Mouse (Mus musculus): ENCODE data around the gene Zzz3. TPM values are rescaled to one million over a fixed set of nuclear protein-coding genes. Genes with fewer than 3 reads are reported as not detected.
"Not testable (repeated sequence)": the region's sequence is repeated elsewhere in the genome, so short reads cannot be mapped to it uniquely, and the experiment has no call there.

The Zzz3 gene
- polyA plus RNA-seq, 1 experiment = not detected

DNA sequence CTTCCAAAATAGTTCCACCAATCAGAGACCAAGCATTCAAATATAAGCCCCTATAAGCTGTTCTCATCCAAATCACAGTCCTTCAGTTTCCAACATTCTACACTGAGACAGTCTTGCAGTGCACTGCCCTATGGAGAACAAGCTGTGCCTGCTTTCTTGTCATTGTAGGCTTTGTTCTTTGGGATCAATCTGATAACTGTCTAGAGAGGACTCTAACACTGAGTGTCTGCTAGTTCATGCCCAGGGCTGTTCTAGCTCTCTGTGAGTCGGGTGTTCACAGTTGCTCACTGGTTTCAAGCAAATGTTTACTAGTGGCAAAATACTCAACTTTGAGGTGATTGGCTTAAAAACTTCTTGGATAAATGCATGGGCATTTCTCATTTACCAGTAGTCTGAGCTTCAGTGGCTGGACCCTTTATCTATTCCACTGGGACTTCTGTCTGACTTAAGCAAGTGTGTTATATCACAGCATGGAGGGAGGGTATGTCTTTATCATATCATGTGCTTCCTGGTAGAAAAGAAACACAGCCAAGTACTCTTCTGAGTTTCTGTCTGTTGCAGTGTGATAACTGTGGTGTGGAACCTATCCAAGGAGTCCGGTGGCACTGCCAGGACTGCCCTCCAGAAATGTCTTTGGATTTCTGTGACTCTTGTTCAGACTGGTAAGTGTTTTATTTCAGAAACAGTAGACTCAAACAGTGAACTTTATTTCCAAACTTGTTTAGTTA is 62.2 kb downstream of the Zzz3 start:
- peaks cover 3% of the 10 kb centered on the region for H3K4me1 ChIP-seq (ENCODE audit: control insufficient read depth, insufficient read depth, low read length)
- no peak overlapping the region for H3K27ac ChIP-seq (ENCODE audit: insufficient read depth, low read depth, low read length)
- WGBS = 72% methylated on average over 2 of the region's 2 CpGs
- no peak overlapping the region for H3K4me3 ChIP-seq (ENCODE audit: insufficient read depth, low read depth, low read length)
- TF ChIP-seq CTCF (IDR thresholded peaks at IDR 0.05; ENCODE audit: insufficient read depth, low read depth, low read length) = no peak

- not testable (repeated sequence) for H3K4me3 ChIP-seq (ENCODE audit: insufficient read depth, low read depth, low read length); H3K27ac ChIP-seq (ENCODE audit: insufficient read depth, low read depth, low read length)
- 96% methylated on average over 4 of the region's 4 CpGs for WGBS
Measured at GRCm38 (mm10) chr3:152458875-152459274, 63.6 kb downstream of the Zzz3 start.

GRCm38 (mm10) chr3:152460802-152461201 is 65.5 kb downstream of the Zzz3 start:
- Histone ChIP-seq H3K4me3 (ENCODE audit: insufficient read depth, low read depth, low read length) (no peak overlapping the region), H3K4me1 (ENCODE audit: control insufficient read depth, insufficient read depth, low read length) (peaks cover 9% of the 10 kb centered on the region), H3K27ac (ENCODE audit: insufficient read depth, low read depth, low read length) (no peak overlapping the region)
- 73% methylated on average over 4 of the region's 4 CpGs for WGBS
- TF ChIP-seq CTCF (IDR thresholded peaks at IDR 0.05; ENCODE audit: insufficient read depth, low read depth, low read length) (no peak), POLR2A (IDR thresholded peaks at IDR 0.05; ENCODE audit: insufficient read depth, low read depth, low read length) (no peak)

More at GRCm38 (mm10) chr3:152458875-152459274, 63.6 kb downstream of the Zzz3 start:
- H3K4me1 ChIP-seq (ENCODE audit: control insufficient read depth, insufficient read depth, low read length) = not testable (repeated sequence)

- Histone ChIP-seq H3K4me3 (ENCODE audit: insufficient read depth, low read depth, low read length) (no peak overlapping the region), H3K4me1 (ENCODE audit: control insufficient read depth, insufficient read depth, low read length) (peaks cover 9% of the 10 kb centered on the region), H3K27ac (ENCODE audit: insufficient read depth, low read depth, low read length) (no peak overlapping the region)
- WGBS = 60% methylated on average over 10 of the region's 10 CpGs
- TF ChIP-seq POLR2A (IDR thresholded peaks at IDR 0.05; ENCODE audit: insufficient read depth, low read depth, low read length) = no peak
- TF ChIP-seq CTCF (IDR thresholded peaks at IDR 0.05; ENCODE audit: insufficient read depth, low read depth, low read length) = no peak
Measured at GRCm38 (mm10) chr3:152462038-152462547, 66.8 kb downstream of the Zzz3 start.

DNA sequence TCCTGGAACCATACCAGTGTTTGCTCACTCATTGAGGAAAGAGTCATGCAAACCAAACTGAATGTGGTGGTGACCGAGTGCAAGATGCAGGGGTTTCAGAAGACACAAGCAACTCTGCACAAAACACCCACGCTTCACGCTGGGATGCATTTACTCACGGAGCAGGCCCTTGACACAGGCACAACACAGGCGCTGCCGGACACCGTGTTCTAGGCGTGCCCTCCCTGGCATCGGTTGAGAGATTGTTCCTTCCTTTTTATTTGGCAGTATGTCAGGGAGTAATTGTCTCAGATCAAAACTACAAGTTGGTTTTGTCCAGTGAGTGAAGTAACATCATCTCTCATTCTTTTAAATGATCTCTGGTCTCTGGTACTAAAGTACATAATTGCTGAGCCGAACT is 67.6 kb downstream of the Zzz3 start:
- TF ChIP-seq POLR2A (IDR thresholded peaks at IDR 0.05; ENCODE audit: insufficient read depth, low read depth, low read length) (no peak), CTCF (IDR thresholded peaks at IDR 0.05; ENCODE audit: insufficient read depth, low read depth, low read length) (no peak)
- H3K27ac ChIP-seq (ENCODE audit: insufficient read depth, low read depth, low read length) = no peak overlapping the region

GRCm38 (mm10) chr3:152464462-152464861 is 69.2 kb downstream of the Zzz3 start:
- no peak overlapping the region for H3K27ac ChIP-seq (ENCODE audit: insufficient read depth, low read depth, low read length)
- H3K4me1 ChIP-seq (ENCODE audit: control insufficient read depth, insufficient read depth, low read length) = peaks cover 9% of the 10 kb centered on the region
- H3K4me3 ChIP-seq (ENCODE audit: insufficient read depth, low read depth, low read length) = no peak overlapping the region
- TF ChIP-seq CTCF (IDR thresholded peaks at IDR 0.05; ENCODE audit: insufficient read depth, low read depth, low read length) = no peak
- TF ChIP-seq POLR2A (IDR thresholded peaks at IDR 0.05; ENCODE audit: insufficient read depth, low read depth, low read length) = no peak
- 98% methylated on average over 3 of the region's 3 CpGs for WGBS

More for the DNA sequence above, 67.6 kb downstream of the Zzz3 start:
- H3K4me3 ChIP-seq (ENCODE audit: insufficient read depth, low read depth, low read length) = no peak overlapping the region
- H3K4me1 ChIP-seq (ENCODE audit: control insufficient read depth, insufficient read depth, low read length) = peaks cover 9% of the 10 kb centered on the region
- WGBS = 77% methylated on average over 10 of the region's 10 CpGs

- TF ChIP-seq POLR2A (IDR thresholded peaks at IDR 0.05; ENCODE audit: insufficient read depth, low read depth, low read length) (no peak), CTCF (IDR thresholded peaks at IDR 0.05; ENCODE audit: insufficient read depth, low read depth, low read length) (no peak)
- no peak overlapping the region for H3K27ac ChIP-seq (ENCODE audit: insufficient read depth, low read depth, low read length)
- H3K4me1 ChIP-seq (ENCODE audit: control insufficient read depth, insufficient read depth, low read length) = peaks cover 9% of the 10 kb centered on the region
- WGBS = 85% methylated on average over 6 of the region's 6 CpGs
- no peak overlapping the region for H3K4me3 ChIP-seq (ENCODE audit: insufficient read depth, low read depth, low read length)
Measured at GRCm38 (mm10) chr3:152465338-152465737, 70.1 kb downstream of the Zzz3 start.

DNA sequence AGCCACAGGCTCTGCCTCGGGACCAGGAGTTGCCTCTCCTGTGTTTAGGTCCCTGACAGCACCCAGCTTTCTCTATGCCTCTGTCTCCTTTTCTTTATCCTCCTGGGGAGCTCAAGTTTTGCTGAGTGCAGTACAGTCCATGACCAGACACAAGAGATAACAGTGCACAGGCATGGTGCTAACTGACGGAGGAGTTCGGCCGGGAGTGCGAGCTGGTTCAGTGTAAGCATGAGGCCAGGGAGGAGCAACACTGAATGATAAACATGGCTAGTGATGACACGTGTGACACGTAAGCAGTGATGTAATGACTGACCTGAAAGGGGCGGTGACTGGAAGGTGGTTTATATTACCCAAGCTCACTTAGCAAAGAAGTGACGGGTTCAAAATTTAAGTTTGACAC is 71.6 kb downstream of the Zzz3 start:
- no peak for TF ChIP-seq CTCF (IDR thresholded peaks at IDR 0.05; ENCODE audit: insufficient read depth, low read depth, low read length)
- TF ChIP-seq POLR2A (IDR thresholded peaks at IDR 0.05; ENCODE audit: insufficient read depth, low read depth, low read length) = no peak
- Histone ChIP-seq H3K27ac (ENCODE audit: insufficient read depth, low read depth, low read length) (no peak overlapping the region), H3K4me3 (ENCODE audit: insufficient read depth, low read depth, low read length) (no peak overlapping the region), H3K4me1 (ENCODE audit: control insufficient read depth, insufficient read depth, low read length) (peaks cover 9% of the 10 kb centered on the region)
- 96% methylated on average over 9 of the region's 9 CpGs for WGBS

DNA sequence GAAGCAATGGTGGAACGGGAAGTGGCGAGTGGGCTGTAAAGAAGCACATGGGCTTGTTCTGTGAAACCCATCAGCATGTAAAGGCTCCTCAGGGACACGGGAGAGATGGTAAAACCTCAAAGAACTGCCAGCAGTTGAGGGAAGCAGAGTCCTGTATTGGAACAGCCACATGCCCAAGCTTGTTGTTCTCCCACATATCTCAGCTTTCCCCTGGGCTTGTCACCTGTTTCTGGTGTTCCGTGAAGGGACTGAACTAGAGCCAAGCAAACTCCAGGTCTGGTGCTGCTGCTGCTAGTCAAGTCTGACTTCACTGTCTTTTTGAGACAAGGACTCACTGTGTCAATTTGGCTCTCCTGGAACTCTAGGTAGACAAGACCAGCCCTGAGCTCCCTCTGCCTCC is 72.0 kb downstream of the Zzz3 start:
- TF ChIP-seq POLR2A (IDR thresholded peaks at IDR 0.05; ENCODE audit: insufficient read depth, low read depth, low read length) = no peak
- 90% methylated on average over 4 of the region's 4 CpGs for WGBS
- no peak overlapping the region for H3K27ac ChIP-seq (ENCODE audit: insufficient read depth, low read depth, low read length)
- H3K4me3 ChIP-seq (ENCODE audit: insufficient read depth, low read depth, low read length) = no peak overlapping the region
- H3K4me1 ChIP-seq (ENCODE audit: control insufficient read depth, insufficient read depth, low read length) = peaks cover 6% of the 10 kb centered on the region

- peaks cover 3% of the 10 kb centered on the region for H3K4me1 ChIP-seq (ENCODE audit: control insufficient read depth, insufficient read depth, low read length)
- 89% methylated on average over 8 of the region's 8 CpGs for WGBS
- no peak overlapping the region for H3K27ac ChIP-seq (ENCODE audit: insufficient read depth, low read depth, low read length)
- H3K4me3 ChIP-seq (ENCODE audit: insufficient read depth, low read depth, low read length) = no peak overlapping the region
- TF ChIP-seq CTCF (IDR thresholded peaks at IDR 0.05; ENCODE audit: insufficient read depth, low read depth, low read length) (no peak), POLR2A (IDR thresholded peaks at IDR 0.05; ENCODE audit: insufficient read depth, low read depth, low read length) (no peak)
Measured at GRCm38 (mm10) chr3:152468032-152468431, 72.8 kb downstream of the Zzz3 start.
